Mouse (Mus musculus): ENCODE results near the gene Trex1. TPM values are rescaled to one million over a fixed set of nuclear protein-coding genes. Genes with fewer than 3 reads are reported as not detected.

The Trex1 gene
- total RNA-seq, 2 experiments from 2014 or later = 19.7 to 23.4 TPM

GRCm38 (mm10) chr9:109016973-109017604, 42.4 kb downstream of the Trex1 start:
- no peak for DNase-seq

- no peak for DNase-seq
Measured at GRCm38 (mm10) chr9:109015397-109015796, 44.1 kb downstream of the Trex1 start.

DNA sequence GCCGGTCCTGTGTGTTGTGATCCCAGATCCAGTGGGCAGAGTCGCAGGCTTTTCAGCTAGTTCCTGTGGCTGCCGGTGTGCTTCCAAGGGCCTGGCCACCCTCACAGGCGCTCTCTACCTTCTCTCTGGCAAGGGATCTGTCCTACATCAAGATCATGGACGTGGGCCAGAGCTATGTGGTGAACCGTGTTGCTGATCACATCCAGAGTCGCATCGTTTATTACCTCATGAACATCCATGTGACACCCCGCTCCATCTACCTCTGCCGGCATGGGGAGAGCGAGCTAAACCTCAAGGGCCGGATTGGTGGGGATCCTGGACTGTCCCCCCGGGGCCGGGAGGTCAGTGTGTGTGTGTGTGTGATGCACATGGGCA, 49.2 kb downstream of the Trex1 start:
- DNase-seq = no peak

- peak in 1 of 2 experiments; percentile 45 for DNase-seq
Measured at GRCm38 (mm10) chr9:109009636-109010315, 49.8 kb downstream of the Trex1 start.

DNA sequence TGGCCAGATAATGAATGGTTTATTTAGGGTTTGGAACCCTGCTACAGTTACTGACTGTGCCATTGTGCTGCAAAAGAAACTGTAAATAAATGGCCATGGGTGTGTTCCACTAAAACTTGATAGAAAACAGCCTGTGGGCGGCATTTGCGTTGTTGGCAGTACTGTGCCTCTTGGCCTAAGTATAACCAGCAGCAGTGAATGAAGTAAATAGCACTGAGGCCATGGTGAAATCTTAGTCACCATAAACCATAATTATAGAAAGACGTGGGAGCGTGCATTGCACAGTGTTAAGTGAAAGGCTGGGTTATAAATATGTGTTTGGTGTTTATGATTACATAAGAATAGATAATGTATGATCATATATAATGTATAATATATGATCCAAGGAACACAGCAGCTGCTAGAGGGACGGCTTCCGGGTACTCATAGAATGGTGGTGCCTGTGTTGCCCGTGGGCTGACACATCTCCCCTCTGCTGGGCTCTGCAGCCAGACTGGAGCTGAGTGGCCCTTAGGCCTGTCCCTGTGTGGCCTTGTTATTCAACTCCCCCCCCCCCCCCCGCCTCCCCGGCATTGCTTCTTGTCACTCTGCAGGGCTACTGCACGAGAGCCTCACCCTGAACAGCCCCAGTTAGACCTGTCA, 50.4 kb downstream of the Trex1 start:
- no peak for DNase-seq

DNA sequence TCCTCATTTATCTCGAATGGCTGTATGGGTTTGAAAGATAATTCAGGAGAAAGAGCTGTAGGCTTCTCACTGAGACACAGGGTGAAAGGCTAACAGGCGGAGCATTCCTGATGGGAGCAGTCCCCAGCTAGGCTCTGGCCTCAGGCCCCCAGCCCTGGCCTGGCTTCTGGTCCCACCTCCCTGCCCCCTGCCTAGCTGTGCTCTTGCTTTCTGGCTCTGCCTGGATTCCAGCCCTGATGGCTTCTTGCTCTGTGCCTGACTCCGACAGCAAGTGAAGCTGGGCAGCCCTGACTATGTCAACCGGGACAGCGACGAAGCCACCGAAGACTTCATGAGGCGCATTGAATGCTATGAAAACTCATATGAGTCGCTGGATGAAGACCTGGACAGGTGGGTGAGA, 51.5 kb downstream of the Trex1 start:
- DNase-seq = no peak

Other genes with a start within 250 kb of the Trex1 start
- gene Celsr3, start 233.4 kb downstream of the Trex1 start, total RNA-seq (2021) = 1 to 10 TPM; 3.0 to 5.8 TPM
- gene Slc26a6, start 206.5 kb downstream of the Trex1 start, total RNA-seq (2021) = 10 to 100 TPM in 1 of 2 experiments, 1 to 10 TPM in 1; 8.5 to 10.9 TPM
- not detected for gene Tmem89, start 145.1 kb downstream of the Trex1 start, total RNA-seq (2021)
- gene Uqcrc1, start 123.1 kb downstream of the Trex1 start, total RNA-seq (2021) = 100 to 1,000 TPM; 632 to 663 TPM
- gene Col7a1, start 106.1 kb downstream of the Trex1 start, total RNA-seq (2021) = 1 to 10 TPM; 3.9 to 6.0 TPM
- gene Ucn2, start 73.7 kb downstream of the Trex1 start, total RNA-seq (2021) = 1 to 10 TPM in 1 of 2 experiments, not detected in 1; 1.1 TPM
- 10 to 100 TPM in 1 of 2 experiments, 1 to 10 TPM in 1; 4.8 to 13.2 TPM for gene Pfkfb4, start 68.0 kb downstream of the Trex1 start, total RNA-seq (2021)
- 100 to 1,000 TPM; 122 to 128 TPM for gene Shisa5, start 21.2 kb downstream of the Trex1 start, total RNA-seq (2021)
- 10 to 100 TPM; 16.3 to 18.3 TPM for gene Atrip, start 14.4 kb upstream of the Trex1 start, total RNA-seq (2021)
- 10 to 100 TPM; 15.6 to 20.1 TPM for gene Ccdc51, start 22.8 kb upstream of the Trex1 start, total RNA-seq (2021)
- 100 to 1,000 TPM; 384 to 426 TPM for gene Tma7, start 22.9 kb upstream of the Trex1 start, total RNA-seq (2021)
- gene Plxnb1, start 35.7 kb upstream of the Trex1 start, total RNA-seq (2021) = 100 to 1,000 TPM in 1 of 2 experiments, 10 to 100 TPM in 1; 82.7 to 123 TPM
- gene Fbxw21, start 102.3 kb upstream of the Trex1 start, total RNA-seq (2021) = not detected
- not detected for gene Fbxw13, start 136.2 kb upstream of the Trex1 start, total RNA-seq (2021)
- gene Fbxw20, start 175.0 kb upstream of the Trex1 start, total RNA-seq (2021) = not detected
- not detected for gene Fbxw14, start 227.9 kb upstream of the Trex1 start, total RNA-seq (2021)